Mouse (Mus musculus) bone marrow, adult 2 months (tissue): ENCODE measurements at regions not wholly inside any gene's neighbourhood (a gene's known extent, or its start where the extent isn't known, plus 50 kb on each side); places are given as distances from the start of the nearest gene placed in this dataset.

Experiments used
- H3K27ac ChIP-seq: fragments of 200-500 bp; 2 replicates; pipeline ENCODE4 v1.5.1; 2012; ENCODE audit warnings: low read depth, mild to moderate bottlenecking, control low read depth, inconsistent platforms, low read length; ENCODE audit not compliant: control insufficient read depth, poor library complexity, insufficient read depth
- H3K4me1 ChIP-seq: fragments of 200-500 bp; 2 replicates; pipeline ENCODE4 v1.6.1; 2011; ENCODE audit warnings: low read length; ENCODE audit not compliant: control insufficient read depth, insufficient read depth
- H3K4me3 ChIP-seq: fragments of 200-500 bp; replicated peaks from 2 replicates; pipeline ENCODE3; 2011; ENCODE audit warnings: mild to moderate bottlenecking, low read depth, low read length, control low read depth; ENCODE audit not compliant: control insufficient read depth
- CTCF ChIP-seq: fragments of 200-500 bp; IDR thresholded peaks from 2 replicates; pipeline ENCODE4 v1.5.1; 2011; ENCODE audit warnings: low read length, control low read depth; ENCODE audit not compliant: control insufficient read depth, insufficient read depth
- POLR2A ChIP-seq: fragments of 200-500 bp; IDR thresholded peaks from 2 replicates; pipeline ENCODE4 v1.6.1; 2011; ENCODE audit warnings: low read depth, mild to moderate bottlenecking, control low read depth, low read length, borderline replicate concordance; ENCODE audit not compliant: control insufficient read depth
- WGBS: fragments of 180-500 bp; shearing (Covaris S2); methylation state at CpG from one replicate; pipeline ENCODE4 v1.1.7; 2018; 5-methylcytosine and 5-hydroxymethylcytosine counted together

DNA sequence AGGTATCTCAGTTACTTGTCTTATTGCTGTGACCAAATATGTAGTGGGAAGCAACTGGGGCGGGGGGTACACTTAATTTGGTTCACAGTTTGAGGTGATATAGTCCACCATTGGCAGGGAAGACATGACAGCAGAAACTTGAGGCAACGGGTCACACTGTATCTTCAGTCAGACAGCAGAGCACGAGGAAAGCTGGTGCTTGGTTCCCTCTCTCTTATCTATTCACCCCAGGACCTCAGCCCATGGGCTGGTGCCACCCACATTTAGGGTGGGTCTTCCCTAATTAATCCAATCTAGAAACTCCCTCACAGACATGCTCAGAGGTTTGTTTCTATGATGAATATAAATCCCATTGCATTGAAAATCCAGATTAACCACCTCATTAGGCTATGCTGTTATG, 56.5 kb downstream of the Otud1 start:
- TF ChIP-seq CTCF (no peak), POLR2A (no peak)
- 54% methylated on average over 3 of the region's 3 CpGs for WGBS
- H3K4me1 ChIP-seq, result no peaks in the 10 kb centered on the region
- no peak overlapping the region for H3K27ac ChIP-seq
- H3K4me3 ChIP-seq, result no peak overlapping the region

- Histone ChIP-seq H3K4me1 (no peaks in the 10 kb centered on the region), H3K4me3 (no peak overlapping the region), H3K27ac (no peak overlapping the region)
- WGBS, result 14% methylated on average over 11 of the region's 11 CpGs
- TF ChIP-seq CTCF, result peak; percentile 55
- no peak for TF ChIP-seq POLR2A
Observed at GRCm38 (mm10) chr2:19715564-19716238, 58.1 kb downstream of the Otud1 start.

- no peak overlapping the region for H3K4me3 ChIP-seq
- WGBS, result 76% methylated on average over 5 of the region's 5 CpGs
- no peak for TF ChIP-seq POLR2A
- no peak for TF ChIP-seq CTCF
- H3K27ac ChIP-seq, result no peak overlapping the region
- no peaks in the 10 kb centered on the region for H3K4me1 ChIP-seq
Observed at GRCm38 (mm10) chr2:19716388-19716787, 58.8 kb downstream of the Otud1 start.

GRCm38 (mm10) chr2:19726085-19726484, 68.5 kb downstream of the Otud1 start:
- WGBS, result 78% methylated on average over 6 of the region's 6 CpGs
- TF ChIP-seq CTCF, result no peak
- TF ChIP-seq POLR2A, result no peak
- H3K4me3 ChIP-seq, result no peak overlapping the region
- H3K4me1 ChIP-seq, result no peaks in the 10 kb centered on the region
- no peak overlapping the region for H3K27ac ChIP-seq

GRCm38 (mm10) chr2:19726904-19727303, 69.4 kb downstream of the Otud1 start:
- Histone ChIP-seq H3K4me3 (no peak overlapping the region), H3K4me1 (no peaks in the 10 kb centered on the region), H3K27ac (no peak overlapping the region)
- TF ChIP-seq CTCF (peak; percentile 86), POLR2A (no peak)
- WGBS, result 17% methylated on average over 9 of the region's 9 CpGs

GRCm38 (mm10) chr2:19732922-19733859, 75.6 kb downstream of the Otud1 start:
- Histone ChIP-seq H3K4me3 (no peak overlapping the region), H3K27ac (no peak overlapping the region), H3K4me1 (no peaks in the 10 kb centered on the region)
- 45% methylated on average over 12 of the region's 12 CpGs for WGBS
- TF ChIP-seq POLR2A, result no peak
- no peak for TF ChIP-seq CTCF

DNA sequence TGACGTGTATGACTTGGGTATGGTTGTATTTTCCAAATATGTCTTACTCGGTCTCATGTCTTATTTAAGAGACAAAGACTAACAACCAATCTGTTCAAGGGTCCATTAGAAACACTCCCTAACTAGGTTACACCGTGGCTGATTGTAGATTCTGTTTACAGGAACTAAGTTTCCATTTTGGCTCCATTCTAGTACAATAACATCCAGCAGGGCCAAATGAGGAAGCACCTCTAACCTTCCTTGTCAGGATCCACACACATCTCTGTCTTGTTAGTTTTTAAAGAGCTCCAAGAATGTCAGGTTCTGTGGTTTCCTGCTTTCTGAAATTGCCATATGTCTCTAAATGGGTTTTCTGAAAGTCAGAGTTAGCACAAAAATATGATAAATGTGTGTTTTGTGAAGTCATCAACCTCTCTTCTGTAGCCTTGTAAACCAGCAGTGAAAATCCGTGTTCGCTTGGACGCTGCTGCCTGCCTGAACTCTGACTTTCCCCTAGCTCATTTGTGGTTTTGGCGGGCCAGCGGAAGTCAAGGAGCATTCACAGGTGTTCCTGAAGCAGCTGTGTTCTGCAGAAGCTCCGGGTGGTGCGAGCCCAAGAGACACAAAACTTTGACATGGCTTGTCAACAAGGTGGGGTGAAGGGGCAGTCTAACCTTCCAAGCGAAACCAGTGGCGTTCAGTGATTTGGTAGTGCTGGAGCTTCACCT, 76.8 kb downstream of the Otud1 start:
- no peak overlapping the region for H3K27ac ChIP-seq
- 33% methylated on average over 12 of the region's 12 CpGs for WGBS
- no peak overlapping the region for H3K4me3 ChIP-seq
- TF ChIP-seq POLR2A, result no peak
- no peak for TF ChIP-seq CTCF
- H3K4me1 ChIP-seq, result no peaks in the 10 kb centered on the region

DNA sequence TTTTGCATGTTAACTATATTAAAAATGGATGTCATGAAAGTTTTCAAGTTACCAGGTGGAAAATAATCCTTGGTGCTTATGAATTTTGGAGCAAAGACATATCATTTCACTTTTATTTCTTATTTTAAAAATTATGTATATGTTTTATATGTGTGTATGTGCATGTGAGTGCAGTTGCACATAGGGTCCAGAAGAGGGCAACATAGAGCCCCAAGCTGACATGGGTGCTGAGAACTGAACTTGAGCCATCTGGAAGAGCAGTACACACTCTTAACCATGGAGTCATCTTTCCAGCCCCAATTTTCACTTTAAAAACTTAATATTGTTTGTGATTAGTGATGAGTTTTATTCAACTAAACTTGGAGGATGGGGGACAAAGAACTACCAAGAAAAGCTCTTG, 84.0 kb downstream of the Otud1 start:
- TF ChIP-seq CTCF, result no peak
- TF ChIP-seq POLR2A, result no peak
- H3K4me1 ChIP-seq, result no peaks in the 10 kb centered on the region
- no peak overlapping the region for H3K27ac ChIP-seq
- no peak overlapping the region for H3K4me3 ChIP-seq
